Mouse (Mus musculus) liver, embryonic 12.5 days (tissue): ENCODE results near the gene Lcor. TPM values are rescaled to one million over a fixed set of nuclear protein-coding genes. Genes with fewer than 3 reads are reported as not detected.

Experiments
- ATAC-seq: fragments of 200-750 bp; cut with Nextera tagmentation; 2 replicates; pipeline ENCODE4 v1.8.0; 2017; ENCODE audit warnings: moderate number of reproducible peaks, mild to moderate bottlenecking, moderate library complexity
- H3K27ac ChIP-seq: fragments of 300-500 bp; sonication (generic); 2 replicates; pipeline ENCODE4 v1.5.1; 2016; ENCODE audit warnings: mild to moderate bottlenecking
- H3K27me3 ChIP-seq: fragments of 300-500 bp; sonication (generic); replicated peaks from 2 replicates; pipeline ENCODE4 v1.6.1; 2016; ENCODE audit warnings: mild to moderate bottlenecking, moderate library complexity
- H3K36me3 ChIP-seq: fragments of 300-500 bp; sonication (generic); 2 replicates; pipeline ENCODE4 v1.6.1; 2016; ENCODE audit warnings: mild to moderate bottlenecking, moderate library complexity
- H3K4me1 ChIP-seq: fragments of 300-500 bp; sonication (generic); 2 replicates; pipeline ENCODE4 v1.6.1; 2016
- H3K4me2 ChIP-seq: fragments of 300-500 bp; sonication (generic); 2 replicates; pipeline ENCODE4 v1.6.1; 2016; ENCODE audit warnings: mild to moderate bottlenecking, moderate library complexity
- H3K4me3 ChIP-seq: fragments of 300-500 bp; sonication (generic); 2 replicates; pipeline ENCODE4 v1.5.1; 2016; ENCODE audit warnings: mild to moderate bottlenecking, moderate library complexity
- H3K9ac ChIP-seq: fragments of 300-500 bp; sonication (generic); 2 replicates; pipeline ENCODE4 v1.6.1; 2016; ENCODE audit warnings: mild to moderate bottlenecking, moderate library complexity
- H3K9me3 ChIP-seq: fragments of 300-500 bp; sonication (generic); replicated peaks from 2 replicates; pipeline ENCODE4 v1.6.1; 2016; ENCODE audit warnings: mild to moderate bottlenecking, moderate library complexity
- WGBS: fragments of 180-500 bp; shearing (Covaris S2); methylation state at CpG from one replicate; pipeline ENCODE4 v1.1.7; 2016; ENCODE audit not compliant: insufficient replicate concordance; 5-methylcytosine and 5-hydroxymethylcytosine counted together
- polyA plus RNA-seq: library from polyadenylated mRNA; unstranded; fragments of >200 nt; fragmentation: Nextera tagmentation; extraction: Ambion mirVana; gene quantifications from 2 replicates; pipeline ENCODE4 v1.2.1, GENCODE M21; 2016

Lcor gene
- polyA plus RNA-seq, 1 experiment from 2014 or later: 7.9 TPM

DNA sequence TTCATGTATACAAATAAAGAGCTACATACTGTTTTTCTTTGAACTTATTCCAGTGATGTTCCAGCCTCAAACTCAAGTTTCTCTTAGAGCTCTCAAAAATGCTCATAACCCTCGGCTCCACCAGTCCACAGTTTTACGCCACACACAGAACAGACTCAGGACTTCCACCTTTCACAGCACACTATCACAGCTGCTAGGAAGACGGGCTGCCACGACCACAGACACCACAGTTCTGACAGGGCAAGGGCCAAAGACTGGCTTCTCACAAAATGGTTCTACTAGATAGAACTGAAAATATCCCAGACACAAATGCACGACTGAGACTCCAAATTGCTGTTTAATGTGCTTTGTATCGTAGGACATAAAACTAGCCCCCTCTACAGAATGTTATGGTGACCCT lies 36.7 kb downstream of the Lcor start:
- ATAC-seq: no peak
- Histone ChIP-seq H3K4me2 (no peak overlapping the region), H3K4me3 (no peak overlapping the region), H3K9me3 (no peaks in the 10 kb centered on the region), H3K4me1 (peaks cover 53% of the 10 kb centered on the region), H3K27ac (no peak overlapping the region), H3K27me3 (no peaks in the 10 kb centered on the region), H3K36me3 (no peaks in the 10 kb centered on the region), H3K9ac (no peak overlapping the region)
- 48% methylated on average over 6 of the region's 6 CpGs for WGBS

GRCm38 (mm10) chr19:41522246-41522645 lies 39.8 kb downstream of the Lcor start:
- Histone ChIP-seq H3K27ac (no peak overlapping the region), H3K9ac (no peak overlapping the region), H3K4me2 (no peak overlapping the region), H3K4me1 (peaks cover 45% of the 10 kb centered on the region), H3K36me3 (no peaks in the 10 kb centered on the region), H3K4me3 (no peak overlapping the region), H3K27me3 (no peaks in the 10 kb centered on the region), H3K9me3 (no peaks in the 10 kb centered on the region)
- 73% methylated on average over 2 of the region's 2 CpGs for WGBS
- no peak for ATAC-seq

- no peaks in the 10 kb centered on the region; the same call in 1 of the 2 replicates for H3K36me3 ChIP-seq
- ATAC-seq: peak; percentile 74; the same call in 1 of the 2 replicates
- H3K27ac ChIP-seq: peak overlapping the region; percentile 48
- H3K4me2 ChIP-seq: peak overlapping the region; percentile 8; the same call in 1 of the 2 replicates
- no peaks in the 10 kb centered on the region for H3K27me3 ChIP-seq
- H3K9me3 ChIP-seq: no peaks in the 10 kb centered on the region
- peak overlapping the region; percentile 39 for H3K9ac ChIP-seq
- peaks cover 35% of the 10 kb centered on the region for H3K4me1 ChIP-seq
- H3K4me3 ChIP-seq: no peak overlapping the region
- 45% methylated on average over 3 of the region's 3 CpGs for WGBS
Measured at GRCm38 (mm10) chr19:41523798-41524563, 41.5 kb downstream of the Lcor start.

- Histone ChIP-seq H3K9me3 (no peaks in the 10 kb centered on the region), H3K9ac (no peak overlapping the region), H3K4me3 (no peak overlapping the region), H3K36me3 (peaks cover 8% of the 10 kb centered on the region; the same call in 1 of the 2 replicates), H3K27ac (no peak overlapping the region), H3K4me1 (peaks cover 4% of the 10 kb centered on the region), H3K27me3 (no peaks in the 10 kb centered on the region), H3K4me2 (no peak overlapping the region)
- 58% methylated on average over 3 of the region's 3 CpGs for WGBS
- ATAC-seq: no peak
Measured at GRCm38 (mm10) chr19:41529169-41529568, 46.7 kb downstream of the Lcor start.

GRCm38 (mm10) chr19:41534021-41534420 lies 51.6 kb downstream of the Lcor start:
- WGBS: 75% methylated on average over 3 of the region's 3 CpGs
- no peaks in the 10 kb centered on the region for H3K27me3 ChIP-seq
- no peak overlapping the region for H3K27ac ChIP-seq
- no peaks in the 10 kb centered on the region for H3K4me1 ChIP-seq
- ATAC-seq: no peak
- H3K9me3 ChIP-seq: no peaks in the 10 kb centered on the region
- H3K4me2 ChIP-seq: no peak overlapping the region
- H3K9ac ChIP-seq: no peak overlapping the region
- H3K4me3 ChIP-seq: no peak overlapping the region
- H3K36me3 ChIP-seq: peaks cover 21% of the 10 kb centered on the region

- Histone ChIP-seq H3K9me3 (no peaks in the 10 kb centered on the region), H3K27me3 (no peaks in the 10 kb centered on the region), H3K4me2 (no peak overlapping the region), H3K9ac (no peak overlapping the region), H3K4me3 (no peak overlapping the region), H3K36me3 (peaks cover 57% of the 10 kb centered on the region), H3K27ac (no peak overlapping the region), H3K4me1 (no peaks in the 10 kb centered on the region)
- ATAC-seq: no peak
- 79% methylated on average over 4 of the region's 4 CpGs for WGBS
Measured at GRCm38 (mm10) chr19:41556981-41557380, 74.5 kb downstream of the Lcor start.

- Histone ChIP-seq H3K27ac (no peak overlapping the region), H3K4me2 (no peak overlapping the region), H3K4me3 (no peak overlapping the region), H3K9ac (no peak overlapping the region), H3K4me1 (no peaks in the 10 kb centered on the region), H3K9me3 (no peaks in the 10 kb centered on the region), H3K36me3 (peaks cover 54% of the 10 kb centered on the region), H3K27me3 (no peaks in the 10 kb centered on the region)
- no peak for ATAC-seq
- 79% methylated on average over 4 of the region's 4 CpGs for WGBS
Measured at GRCm38 (mm10) chr19:41557491-41557890, 75.1 kb downstream of the Lcor start.

- Histone ChIP-seq H3K27me3 (no peaks in the 10 kb centered on the region), H3K4me2 (no peak overlapping the region), H3K9ac (no peak overlapping the region), H3K27ac (no peak overlapping the region), H3K36me3 (peaks cover 43% of the 10 kb centered on the region), H3K9me3 (no peaks in the 10 kb centered on the region), H3K4me1 (no peaks in the 10 kb centered on the region), H3K4me3 (no peak overlapping the region)
- no peak for ATAC-seq
- 89% methylated on average over 9 of the region's 9 CpGs for WGBS
Measured at GRCm38 (mm10) chr19:41558891-41559486, 76.6 kb downstream of the Lcor start.

DNA sequence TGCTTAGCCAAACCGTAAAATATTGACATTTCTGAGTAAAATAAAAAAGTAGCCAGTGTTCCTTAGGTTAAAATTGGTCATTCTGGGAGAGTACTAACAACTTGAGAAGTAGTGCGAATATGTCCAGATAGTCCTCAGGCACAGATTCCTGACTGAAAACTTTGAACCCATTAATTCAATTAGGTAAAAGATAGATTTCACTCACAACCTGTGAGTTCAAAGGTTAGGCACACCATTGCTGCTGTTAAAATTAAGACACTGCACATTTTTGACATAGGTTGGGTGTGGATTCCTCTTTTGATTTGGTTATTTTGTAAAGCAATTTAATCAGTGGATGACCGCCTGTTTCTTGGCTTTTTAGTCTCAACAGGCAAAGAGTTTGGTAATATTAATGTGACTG lies 78.4 kb downstream of the Lcor start:
- WGBS: 87% methylated on average over 3 of the region's 3 CpGs
- H3K27ac ChIP-seq: no peak overlapping the region
- H3K4me2 ChIP-seq: no peak overlapping the region
- no peak overlapping the region for H3K9ac ChIP-seq
- H3K27me3 ChIP-seq: no peaks in the 10 kb centered on the region
- H3K4me1 ChIP-seq: no peaks in the 10 kb centered on the region
- ATAC-seq: no peak
- no peaks in the 10 kb centered on the region for H3K9me3 ChIP-seq
- peaks cover 41% of the 10 kb centered on the region for H3K36me3 ChIP-seq
- H3K4me3 ChIP-seq: no peak overlapping the region

- H3K27me3 ChIP-seq: no peaks in the 10 kb centered on the region
- peaks cover 3% of the 10 kb centered on the region for H3K4me1 ChIP-seq
- WGBS: 49% methylated on average over 2 of the region's 2 CpGs
- H3K4me2 ChIP-seq: no peak overlapping the region
- no peak overlapping the region for H3K4me3 ChIP-seq
- ATAC-seq: no peak
- no peak overlapping the region for H3K9ac ChIP-seq
- no peak overlapping the region for H3K27ac ChIP-seq
- 0 out of 2 replicates have a peak, but pooled peaks cover 2% of the 10 kb centered on the region for H3K36me3 ChIP-seq
- no peaks in the 10 kb centered on the region for H3K9me3 ChIP-seq
Measured at GRCm38 (mm10) chr19:41568791-41569190, 86.4 kb downstream of the Lcor start.

GRCm38 (mm10) chr19:41573700-41574099 lies 91.3 kb downstream of the Lcor start:
- Histone ChIP-seq H3K27ac (no peak overlapping the region), H3K9ac (no peak overlapping the region), H3K9me3 (no peaks in the 10 kb centered on the region), H3K4me3 (no peak overlapping the region), H3K4me2 (no peak overlapping the region), H3K4me1 (peaks cover 19% of the 10 kb centered on the region), H3K36me3 (0 out of 2 replicates have a peak, but pooled peaks cover 4% of the 10 kb centered on the region), H3K27me3 (no peaks in the 10 kb centered on the region)
- ATAC-seq: no peak
- 74% methylated on average over 2 of the region's 2 CpGs for WGBS

DNA sequence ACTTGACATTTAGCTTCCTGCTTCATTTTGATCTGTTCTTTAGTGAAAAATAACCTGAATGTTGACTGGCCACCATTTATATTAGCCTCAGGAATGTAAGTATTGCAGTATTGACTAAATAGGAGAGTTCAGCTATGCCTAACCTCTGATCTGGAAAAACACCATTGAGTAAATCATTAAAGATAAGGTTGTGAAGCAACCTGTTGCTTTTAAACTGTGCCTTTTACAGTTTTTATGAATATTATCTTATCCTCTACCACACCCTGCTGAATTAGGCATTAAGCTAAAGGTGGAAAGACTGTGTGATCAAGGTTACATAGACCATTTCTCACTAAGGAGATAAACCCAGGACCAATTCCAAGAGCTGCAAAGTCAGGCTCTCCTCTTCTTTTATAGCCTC lies 95.1 kb downstream of the Lcor start:
- no peak overlapping the region for H3K9ac ChIP-seq
- ATAC-seq: no peak
- H3K9me3 ChIP-seq: no peaks in the 10 kb centered on the region
- H3K27ac ChIP-seq: no peak overlapping the region
- no peak overlapping the region for H3K4me2 ChIP-seq
- H3K27me3 ChIP-seq: no peaks in the 10 kb centered on the region
- peaks cover 19% of the 10 kb centered on the region for H3K4me1 ChIP-seq
- H3K4me3 ChIP-seq: no peak overlapping the region
- peaks cover 14% of the 10 kb centered on the region for H3K36me3 ChIP-seq
